Mouse (Mus musculus) spleen, postnatal 4 days (tissue): ENCODE measurements around the gene Gm8909.
A peak's percentile ranks its signal among the peaks of the same experiment; 100 is the strongest.
"Not testable (repeated sequence)": the region's sequence is repeated elsewhere in the genome, so short reads cannot be mapped to it uniquely, and the experiment has no call there.

Experiments
- DNase-seq, 2 experiments: peaks; one replicate each; pipeline ENCODE4 v3.0.0; 2022; ENCODE audit warnings: low spot score in 2 of 2

Gene Gm8909

GRCm38 (mm10) chr17:36168039-36168652 lies at the start of gene Gm8909:
Gene Gm8909, minus strand, starts transcription at chr17:36168537.
- DNase-seq: no peak

- DNase-seq: no peak
These were observed 47.2 kb upstream of the Gm8909 start for GRCm38 (mm10) chr17:36215586-36215985.

GRCm38 (mm10) chr17:36206846-36207245 lies 38.5 kb upstream of the Gm8909 start:
- DNase-seq: no peak

- no peak for DNase-seq
These were observed 37.5 kb upstream of the Gm8909 start for GRCm38 (mm10) chr17:36205862-36206261.

- no peak for DNase-seq
These were observed 37.1 kb upstream of the Gm8909 start for GRCm38 (mm10) chr17:36205456-36205855.

- DNase-seq: peak in 1 of 2 experiments; percentile 29
These were observed 33.5 kb upstream of the Gm8909 start for GRCm38 (mm10) chr17:36201851-36202250.

GRCm38 (mm10) chr17:36198317-36198716 lies 30.0 kb upstream of the Gm8909 start:
- no peak for DNase-seq

GRCm38 (mm10) chr17:36194471-36194870 lies 26.1 kb upstream of the Gm8909 start:
- DNase-seq: no peak

- peak; percentile 36 to 80 for DNase-seq
These were observed 25.3 kb upstream of the Gm8909 start for GRCm38 (mm10) chr17:36193546-36194141.

GRCm38 (mm10) chr17:36192371-36192770 lies 24.0 kb upstream of the Gm8909 start:
- DNase-seq: no peak

- no peak for DNase-seq
These were observed 21.8 kb upstream of the Gm8909 start, which contains the start of gene H2-T3 for GRCm38 (mm10) chr17:36190169-36190507. Gene H2-T3, minus strand, starts transcription at chr17:36190287.

GRCm38 (mm10) chr17:36189491-36190168 lies 21.3 kb upstream of the Gm8909 start:
- DNase-seq: no peak

- no peak for DNase-seq
These were observed 19.2 kb upstream of the Gm8909 start for GRCm38 (mm10) chr17:36187540-36187939.

- no peak for DNase-seq
These were observed 13.9 kb upstream of the Gm8909 start for GRCm38 (mm10) chr17:36182212-36182611.

- not testable (repeated sequence) for DNase-seq
These were observed 11.1 kb upstream of the Gm8909 start for GRCm38 (mm10) chr17:36179446-36179845.

GRCm38 (mm10) chr17:36178938-36179337 lies 10.6 kb upstream of the Gm8909 start:
- not testable (repeated sequence) for DNase-seq

GRCm38 (mm10) chr17:36176132-36176531 lies 7.8 kb upstream of the Gm8909 start:
- DNase-seq: not testable (repeated sequence)

- no peak for DNase-seq
These were observed 2.0 kb upstream of the Gm8909 start for GRCm38 (mm10) chr17:36170287-36170814.

GRCm38 (mm10) chr17:36169753-36170152 lies 1.4 kb upstream of the Gm8909 start:
- no peak for DNase-seq

- DNase-seq: not testable (repeated sequence)
These were observed 757 bp upstream of the Gm8909 start for GRCm38 (mm10) chr17:36169094-36169493.

GRCm38 (mm10) chr17:36167306-36168038 lies 865 bp downstream of the Gm8909 start:
- no peak for DNase-seq

- DNase-seq: not testable (repeated sequence)
These were observed 1.4 kb downstream of the Gm8909 start for GRCm38 (mm10) chr17:36166901-36167300.
